Mouse (Mus musculus) lung, embryonic 14.5 days (tissue): Measurements from ENCODE around the gene Il27. TPM values are rescaled to one million over a fixed set of nuclear protein-coding genes. Genes with fewer than 3 reads are reported as not detected.

Source experiments
- ATAC-seq: fragments of 200-750 bp; cut with Nextera tagmentation; 2 replicates; pipeline ENCODE4 v1.8.0; 2017; ENCODE audit warnings: mild to moderate bottlenecking, moderate TSS enrichment, moderate library complexity; ENCODE audit not compliant: insufficient read depth
- DNase-seq: peaks from one replicate; pipeline ENCODE4 v3.0.0-alpha.2; 2015
- H3K27ac ChIP-seq: fragments of 300-500 bp; sonication (generic); 2 replicates; pipeline ENCODE4 v1.5.1; 2014; ENCODE audit warnings: low read depth, mild to moderate bottlenecking, moderate library complexity
- H3K27me3 ChIP-seq: fragments of 300-500 bp; sonication (generic); 2 replicates; pipeline ENCODE4 v1.6.1; 2014; ENCODE audit warnings: low read length, control low read depth; ENCODE audit not compliant: insufficient read depth
- H3K36me3 ChIP-seq: fragments of 300-500 bp; sonication (generic); 2 replicates; pipeline ENCODE4 v1.6.1; 2014; ENCODE audit warnings: control low read depth; ENCODE audit not compliant: insufficient read depth
- H3K4me1 ChIP-seq: fragments of 300-500 bp; sonication (generic); 2 replicates; pipeline ENCODE4 v1.6.1; 2014; ENCODE audit warnings: antibody characterized with exemption, control low read depth; ENCODE audit not compliant: insufficient read depth
- H3K4me2 ChIP-seq: fragments of 300-500 bp; sonication (generic); 2 replicates; pipeline ENCODE4 v1.6.1; 2014; ENCODE audit warnings: mild to moderate bottlenecking
- H3K4me3 ChIP-seq: fragments of 300-500 bp; sonication (generic); 2 replicates; pipeline ENCODE4 v1.5.1; 2014; ENCODE audit warnings: low read depth, low read length
- H3K9ac ChIP-seq: fragments of 300-500 bp; sonication (generic); 2 replicates; pipeline ENCODE4 v1.6.1; 2014
- H3K9me3 ChIP-seq: fragments of 300-500 bp; sonication (generic); 2 replicates; pipeline ENCODE4 v1.6.1; 2016; ENCODE audit warnings: low read depth, low read length, control low read depth
- CTCF ChIP-seq: IDR thresholded peaks from 2 replicates; pipeline ENCODE4 v1.5.1; 2016; ENCODE audit warnings: antibody characterized with exemption, low read depth
- WGBS: fragments of 180-500 bp; shearing (Covaris S2); extraction: QIAGEN DNeasy Blood & Tissue Kit; methylation state at CpG from one replicate; pipeline ENCODE4 v1.1.7; 2014; 5-methylcytosine and 5-hydroxymethylcytosine counted together
- microRNA-seq: library from miRNA; unstranded; fragments of <30 nt; microRNA quantifications from one replicate; pipeline ENCODE4, GENCODE M21; 2016; ENCODE audit warnings: borderline number of aligned reads
- polyA plus RNA-seq: library from polyadenylated mRNA; unstranded; fragments of >200 nt; fragmentation: Nextera tagmentation; extraction: Ambion mirVana; gene quantifications from 2 replicates; pipeline ENCODE4 v1.2.1, GENCODE M21; 2014

Gene Il27
- polyA plus RNA-seq, 1 experiment from 2014 or later: not detected

DNA sequence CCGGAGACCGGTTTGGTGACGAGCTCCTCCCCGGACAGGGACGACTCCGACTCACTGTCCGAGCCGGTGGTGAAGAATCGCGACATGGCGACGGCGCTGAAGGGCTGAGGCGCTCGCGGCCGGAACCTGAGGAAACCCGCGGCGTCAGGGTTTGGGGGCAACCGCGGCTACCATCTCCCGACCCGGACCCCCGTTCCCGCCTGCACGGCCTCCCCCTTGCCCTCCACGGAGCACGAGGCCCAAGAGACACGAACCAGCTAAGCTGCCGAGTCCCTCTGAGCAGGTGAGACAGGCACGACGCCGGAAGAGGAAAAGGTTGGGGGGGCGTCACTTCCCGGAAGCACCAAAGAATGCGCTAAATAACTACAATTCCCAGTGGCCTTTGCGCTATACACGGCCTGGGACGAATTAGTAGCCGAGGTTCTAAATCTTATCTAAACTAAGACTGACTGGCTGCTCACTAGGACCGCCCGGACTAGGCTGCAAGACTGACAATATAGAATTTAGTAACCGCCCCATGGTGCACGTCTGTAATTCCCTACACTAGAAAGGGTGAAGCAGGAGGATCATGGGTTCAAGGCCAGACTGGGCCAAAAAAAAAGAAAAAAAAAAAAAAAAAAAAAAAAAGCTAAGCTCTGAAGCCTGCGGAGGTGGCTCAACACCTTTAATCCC is 28.5 kb downstream of the Il27 start, which contains the start of gene Eif3c:
TSS of gene Eif3c (minus strand) at position 318 of the 672 bp plus-strand sequence.
- no peaks in the 10 kb centered on the region for H3K27me3 ChIP-seq
- peak within 1 kb of the TSS; percentile 78 for H3K4me2 ChIP-seq
- H3K4me1 ChIP-seq: no peaks in the 10 kb centered on the region
- peaks cover 35% of the 10 kb centered on the region for H3K36me3 ChIP-seq
- peak; percentile 98 for ATAC-seq
- peak within 1 kb of the TSS; percentile 79 for H3K27ac ChIP-seq
- peak within 1 kb of the TSS; percentile 99 for H3K4me3 ChIP-seq
- DNase-seq: peak; percentile 96
- H3K9me3 ChIP-seq: no peaks in the 10 kb centered on the region
- H3K9ac ChIP-seq: peak within 1 kb of the TSS; percentile 83
- no peak for TF ChIP-seq CTCF
- WGBS: under 1% methylated on average over 46 of the region's 46 CpGs

DNA sequence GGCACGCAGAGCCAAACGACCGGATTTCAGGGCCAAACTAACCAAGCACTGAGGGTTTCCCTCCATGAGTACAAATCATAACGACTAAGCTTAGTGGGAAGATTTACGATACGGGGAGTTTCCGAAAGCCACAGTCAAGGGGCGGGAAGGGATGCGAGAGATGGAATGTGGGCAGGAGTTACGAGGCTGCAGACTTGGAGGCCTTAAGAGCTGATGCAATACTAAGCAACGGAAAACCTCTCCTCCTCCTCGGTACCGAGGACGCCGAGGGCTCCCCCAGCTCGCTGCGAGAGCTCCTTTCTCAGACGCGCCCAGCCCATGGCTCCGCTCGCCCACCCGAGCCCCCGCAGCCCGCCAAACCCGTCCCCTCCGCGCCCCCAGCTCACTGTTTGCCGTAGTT is 29.0 kb downstream of the Il27 start:
- TF ChIP-seq CTCF: no peak
- Histone ChIP-seq H3K4me2 (peak overlapping the region; percentile 78), H3K27ac (peak overlapping the region; percentile 79), H3K27me3 (no peaks in the 10 kb centered on the region), H3K9ac (peak overlapping the region; percentile 83), H3K9me3 (no peaks in the 10 kb centered on the region), H3K4me1 (no peaks in the 10 kb centered on the region), H3K4me3 (peak overlapping the region; percentile 99), H3K36me3 (peaks cover 41% of the 10 kb centered on the region)
- peak; percentile 48 for DNase-seq
- peak; percentile 57; the same call in 1 of the 2 replicates for ATAC-seq
- 2% methylated on average over 28 of the region's 28 CpGs for WGBS

DNA sequence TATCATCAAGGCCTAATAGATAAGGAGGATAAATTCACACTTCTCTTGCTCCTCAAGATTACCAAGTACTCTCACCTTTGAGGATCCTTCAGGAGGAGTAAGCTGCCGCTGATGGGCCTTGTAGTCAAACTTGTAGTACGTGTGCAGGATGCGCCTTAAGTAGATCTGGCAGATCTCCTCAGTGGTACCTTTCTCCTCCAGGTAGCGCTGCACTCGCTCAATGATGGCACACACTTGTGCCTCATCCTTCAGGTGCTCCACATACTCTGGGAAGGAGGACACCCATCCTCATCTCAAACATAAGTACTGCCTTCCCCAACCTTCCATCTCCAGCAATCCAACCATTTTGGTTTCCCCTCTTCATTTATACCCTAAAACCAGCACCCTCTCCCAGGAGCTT is 38.1 kb downstream of the Il27 start:
- peaks cover 97% of the 10 kb centered on the region for H3K36me3 ChIP-seq
- no peaks in the 10 kb centered on the region for H3K27me3 ChIP-seq
- H3K9me3 ChIP-seq: no peaks in the 10 kb centered on the region
- TF ChIP-seq CTCF: no peak
- no peak overlapping the region for H3K4me3 ChIP-seq
- DNase-seq: no peak
- no peak overlapping the region for H3K9ac ChIP-seq
- no peak overlapping the region for H3K4me2 ChIP-seq
- no peak for ATAC-seq
- no peak overlapping the region for H3K27ac ChIP-seq
- WGBS: 93% methylated on average over 5 of the region's 5 CpGs
- H3K4me1 ChIP-seq: no peaks in the 10 kb centered on the region

DNA sequence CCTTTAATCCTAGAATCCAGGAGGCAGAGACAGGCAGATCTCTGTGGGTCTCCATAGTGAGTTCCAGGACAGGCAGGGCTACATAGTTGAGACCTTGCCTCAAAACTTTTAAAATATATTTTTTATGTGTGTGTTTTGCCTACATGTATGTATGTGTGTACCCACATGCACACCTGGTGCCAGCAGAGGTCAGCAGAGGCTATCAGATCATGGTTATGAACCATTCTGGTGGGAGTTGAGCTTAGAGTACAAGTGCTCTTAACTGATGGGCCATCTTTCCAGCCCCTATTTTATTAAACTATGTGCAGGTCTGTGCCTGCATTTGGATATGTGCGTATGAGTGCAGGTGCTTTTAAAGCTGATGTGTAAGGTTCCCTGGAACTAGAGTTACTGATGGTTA is 39.9 kb downstream of the Il27 start:
- Histone ChIP-seq H3K4me3 (no peak overlapping the region), H3K36me3 (peaks cover 97% of the 10 kb centered on the region), H3K4me2 (no peak overlapping the region), H3K27ac (no peak overlapping the region), H3K9ac (no peak overlapping the region), H3K4me1 (no peaks in the 10 kb centered on the region), H3K9me3 (no peaks in the 10 kb centered on the region), H3K27me3 (no peaks in the 10 kb centered on the region)
- DNase-seq (peak; percentile 19), ATAC-seq (no peak)
- 91% methylated on average over 1 of the region's 1 CpGs for WGBS
- TF ChIP-seq CTCF: no peak

DNA sequence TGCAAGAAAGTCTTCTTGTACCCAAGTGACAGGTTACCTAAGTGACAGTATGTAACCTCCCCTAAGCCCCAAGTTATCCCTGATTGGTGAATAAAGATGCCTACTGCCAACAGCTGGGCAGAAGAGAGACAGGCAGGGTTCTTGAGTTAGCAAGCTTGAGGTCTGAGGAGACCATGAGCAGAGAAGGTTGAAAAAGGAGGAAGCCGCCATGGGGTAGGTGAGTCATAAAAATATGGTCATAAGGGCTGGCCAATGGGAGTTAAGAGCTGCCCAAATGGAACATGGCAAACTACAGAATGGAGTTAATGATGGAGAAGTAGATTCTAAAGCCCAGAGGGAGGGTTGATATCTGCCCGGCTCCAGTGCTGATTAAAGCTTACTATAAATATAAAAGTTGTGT is 49.1 kb downstream of the Il27 start:
- no peak for TF ChIP-seq CTCF
- Histone ChIP-seq H3K27ac (no peak overlapping the region), H3K4me3 (no peak overlapping the region), H3K4me2 (no peak overlapping the region), H3K9me3 (no peaks in the 10 kb centered on the region), H3K9ac (no peak overlapping the region), H3K36me3 (peaks cover 60% of the 10 kb centered on the region), H3K27me3 (no peaks in the 10 kb centered on the region), H3K4me1 (no peaks in the 10 kb centered on the region)
- ATAC-seq: no peak
- 90% methylated on average over 2 of the region's 2 CpGs for WGBS
- no peak for DNase-seq

DNA sequence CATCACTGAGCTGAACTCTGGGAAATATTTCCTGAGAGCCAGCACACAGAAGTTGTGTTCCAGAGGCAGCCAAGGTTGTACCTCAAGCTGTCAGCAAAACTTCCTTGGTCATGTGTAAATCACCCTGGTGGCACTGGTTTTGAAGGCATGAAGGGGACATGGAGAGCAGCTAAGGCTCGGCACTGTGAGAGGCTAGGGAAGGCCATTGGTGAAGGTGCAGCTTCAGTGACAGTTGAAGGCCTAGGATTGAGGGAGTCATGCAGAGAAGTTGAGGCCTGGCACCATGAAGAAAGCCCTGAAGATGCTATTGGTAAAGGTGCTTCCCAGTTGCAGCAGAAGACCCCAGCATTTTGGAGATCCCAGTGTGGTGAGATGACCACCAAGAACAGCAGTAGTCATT is 53.1 kb downstream of the Il27 start:
- no peak overlapping the region for H3K4me3 ChIP-seq
- H3K27ac ChIP-seq: no peak overlapping the region
- 71% methylated on average over 1 of the region's 1 CpGs for WGBS
- peaks cover 6% of the 10 kb centered on the region; the same call in 1 of the 2 replicates for H3K27me3 ChIP-seq
- H3K9ac ChIP-seq: no peak overlapping the region
- DNase-seq (no peak), ATAC-seq (no peak)
- H3K36me3 ChIP-seq: peaks cover 20% of the 10 kb centered on the region
- H3K9me3 ChIP-seq: no peaks in the 10 kb centered on the region
- no peaks in the 10 kb centered on the region for H3K4me1 ChIP-seq
- no peak overlapping the region for H3K4me2 ChIP-seq
- TF ChIP-seq CTCF: no peak

Small RNA genes within 50 kb of the gene (microRNA-seq; reads per million reads assigned to microRNA genes)
- gene Mir7059: 0.71 reads per million

Other genes with a start within 250 kb of the Il27 start
- gene Lat, start 225.4 kb downstream of the Il27 start, polyA plus RNA-seq: 1.7 and 2.8 TPM in 2 replicates
- 41.7 and 46.0 TPM in 2 replicates for gene Spns1, start 217.5 kb downstream of the Il27 start, polyA plus RNA-seq
- gene Nfatc2ip, start 198.2 kb downstream of the Il27 start, polyA plus RNA-seq: 3.6 and 4.3 TPM in 2 replicates
- gene Cd19, start 180.1 kb downstream of the Il27 start, polyA plus RNA-seq: not detected in 2 replicates
- gene Rabep2, start 166.2 kb downstream of the Il27 start, polyA plus RNA-seq: 33.8 and 34.5 TPM in 2 replicates
- gene Atp2a1, start 131.8 kb downstream of the Il27 start, polyA plus RNA-seq: 0.32 TPM in 1 of 2 replicates, not detected in the other
- 42.0 and 46.5 TPM in 2 replicates for gene Sh2b1, start 119.5 kb downstream of the Il27 start, polyA plus RNA-seq
- 126 and 128 TPM in 2 replicates for gene Tufm, start 107.6 kb downstream of the Il27 start, polyA plus RNA-seq
- gene Atxn2l, start 91.5 kb downstream of the Il27 start, polyA plus RNA-seq: 57.0 and 61.9 TPM in 2 replicates
- gene Eif3c, start 28.5 kb downstream of the Il27 start, polyA plus RNA-seq: 169 and 183 TPM in 2 replicates
- gene Apobr, start 10.0 kb downstream of the Il27 start, polyA plus RNA-seq: 0.32 and 0.54 TPM in 2 replicates
- gene Cln3, start 9.1 kb downstream of the Il27 start, polyA plus RNA-seq: 24.1 and 27.3 TPM in 2 replicates
- 9.7 and 10.7 TPM in 2 replicates for gene Nupr1, start 35.9 kb upstream of the Il27 start, polyA plus RNA-seq
- 49.5 and 61.3 TPM in 2 replicates for gene Sgf29, start 54.4 kb upstream of the Il27 start, polyA plus RNA-seq
- gene Sult1a1, start 81.5 kb upstream of the Il27 start, polyA plus RNA-seq: 1.4 and 2.6 TPM in 2 replicates
- gene Bola2, start 100.5 kb upstream of the Il27 start, polyA plus RNA-seq: 123 and 126 TPM in 2 replicates
- gene Slx1b, start 100.8 kb upstream of the Il27 start, polyA plus RNA-seq: 8.9 and 9.7 TPM in 2 replicates
- 29.2 and 29.3 TPM in 2 replicates for gene Coro1a, start 112.8 kb upstream of the Il27 start, polyA plus RNA-seq
- 111 and 117 TPM in 2 replicates for gene Mapk3, start 164.7 kb upstream of the Il27 start, polyA plus RNA-seq
- gene Gdpd3, start 171.4 kb upstream of the Il27 start, polyA plus RNA-seq: 3.3 and 3.4 TPM in 2 replicates
- 87.8 and 91.2 TPM in 2 replicates for gene Ypel3, start 182.0 kb upstream of the Il27 start, polyA plus RNA-seq
- gene Tbx6, start 186.5 kb upstream of the Il27 start, polyA plus RNA-seq: 0.28 TPM in 1 of 2 replicates, not detected in the other
- 278 and 300 TPM in 2 replicates for gene Ppp4c, start 197.6 kb upstream of the Il27 start, polyA plus RNA-seq
- 0.17 and 0.88 TPM in 2 replicates for gene Fam57b, start 202.7 kb upstream of the Il27 start, polyA plus RNA-seq
- not detected in 2 replicates for gene 4930451I11Rik, start 236.7 kb upstream of the Il27 start, polyA plus RNA-seq